In genomic region chr2:156665620-156666196, GRCm38 (mm10) we compare ENCODE assay signal across 20 mouse cellular contexts. TPM values are rescaled to one million over a fixed set of nuclear protein-coding genes. Genes with fewer than 3 reads are reported as not detected.
A peak's percentile ranks its signal among the peaks of the same experiment; 100 is the strongest.
DNase-seq lines count a peak whose midpoint lies in the region; ATAC-seq and TF ChIP-seq lines count a peak whose summit lies in the region.
"Had no signal": no experiment of that assay in that cellular context is flagged by ENCODE, and none has a peak within 500 bp of the region (broad histone marks: within the 10 kb centered on the region; RNA-seq: fewer than 3 reads in every experiment).

No protein-coding gene starts in this region.

- no peak for TF ChIP-seq POLR2A in brain, embryonic 14.5 days (IDR thresholded peaks at IDR 0.05; ENCODE audit: borderline replicate concordance, extremely low read depth, insufficient read depth, insufficient read length, poor library complexity, severe bottlenecking)

- WGBS in forebrain, embryonic 14.5 days: 30% methylated on average over 13 of the region's 13 CpGs
- WGBS in midbrain, embryonic 15.5 days: 63% methylated on average over 13 of the region's 13 CpGs

- no peaks in the 10 kb centered on the region for H3K9me3 ChIP-seq in forebrain, embryonic 14.5 days (replicated peaks; ENCODE audit: control insufficient read depth, low read length)
- H3K9me3 ChIP-seq in midbrain, embryonic 15.5 days: no peaks in the 10 kb centered on the region
- H3K9me3 ChIP-seq: embryonic facial prominence, embryonic 10.5 days; limb, embryonic 12.5 days; liver, embryonic 12.5 days had no signal

- TF ChIP-seq CTCF in brain, embryonic 14.5 days (IDR thresholded peaks at IDR 0.05; ENCODE audit: borderline replicate concordance, extremely low read depth, insufficient read depth, insufficient read length): no peak

- DNase-seq in layer of hippocampus, postnatal 14 days (ENCODE audit: low spot score in 2 of 2): peak; percentile 22 to 41
- DNase-seq in layer of hippocampus, postnatal 10 days (ENCODE audit: low spot score in 2 of 2): no peak
- DNase-seq in brain, embryonic 14.5 days (ENCODE audit: low read depth): peak; percentile 82
- DNase-seq in forebrain, embryonic 14.5 days (ENCODE audit: low spot score): peak; percentile 80
- no peak for DNase-seq in thymus, postnatal 4 days
- no peak for DNase-seq in thymus, postnatal 10 days (ENCODE audit: low spot score in 2 of 2)
- DNase-seq: adrenal gland, adult 2 months; cerebellum, adult 9-10 months; heart, postnatal 14 days; kidney, adult 8-10 months; kidney, postnatal 14 days; lung, postnatal 36 days; spleen, adult 18-20 months had no signal

- H3K36me3 ChIP-seq in forebrain, embryonic 14.5 days (ENCODE audit: control insufficient read depth, insufficient read depth, low read length): no peaks in the 10 kb centered on the region
- H3K36me3 ChIP-seq in midbrain, embryonic 15.5 days (replicated peaks): no peaks in the 10 kb centered on the region
- H3K36me3 ChIP-seq: embryonic facial prominence, embryonic 10.5 days; limb, embryonic 12.5 days; liver, embryonic 12.5 days had no signal

- peak overlapping the region; percentile 76 for H3K27ac ChIP-seq in forebrain, embryonic 14.5 days (ENCODE audit: low read depth, low read length)
- no peak overlapping the region for H3K27ac ChIP-seq in midbrain, embryonic 15.5 days
- H3K27ac ChIP-seq: embryonic facial prominence, embryonic 10.5 days; limb, embryonic 12.5 days; liver, embryonic 12.5 days had no signal

- peak overlapping the region; percentile 12; the same call in 1 of the 2 replicates for H3K4me2 ChIP-seq in forebrain, embryonic 14.5 days (ENCODE audit: low read length)
- no peak overlapping the region for H3K4me2 ChIP-seq in midbrain, embryonic 15.5 days
- H3K4me2 ChIP-seq: heart, embryonic 11.5 days; limb, embryonic 12.5 days; liver, embryonic 12.5 days; lung, embryonic 14.5 days had no signal

- H3K27me3 ChIP-seq in forebrain, embryonic 14.5 days (replicated peaks; ENCODE audit: control insufficient read depth, insufficient read depth, low read length): no peaks in the 10 kb centered on the region
- H3K27me3 ChIP-seq in midbrain, embryonic 15.5 days (replicated peaks): no peaks in the 10 kb centered on the region

- peaks cover 33% of the 10 kb centered on the region for H3K4me1 ChIP-seq in forebrain, embryonic 14.5 days (ENCODE audit: control insufficient read depth, insufficient read depth, low read length)
- H3K4me1 ChIP-seq in midbrain, embryonic 15.5 days: peaks cover 16% of the 10 kb centered on the region
- H3K4me1 ChIP-seq: limb, embryonic 12.5 days; liver, embryonic 12.5 days had no signal

- ATAC-seq in forebrain, embryonic 14.5 days: peak; percentile 88
- ATAC-seq in midbrain, embryonic 15.5 days (replicated peaks): peak; percentile 27; the same call in 1 of the 2 replicates
- ATAC-seq: liver, embryonic 12.5 days had no signal

- H3K4me3 ChIP-seq in forebrain, embryonic 14.5 days (ENCODE audit: low read depth, low read length): no peak overlapping the region
- H3K4me3 ChIP-seq in midbrain, embryonic 15.5 days: no peak overlapping the region
- H3K4me3 ChIP-seq: embryonic facial prominence, embryonic 10.5 days; limb, embryonic 12.5 days; liver, embryonic 12.5 days; myocyte had no signal

- no peak overlapping the region for H3K9ac ChIP-seq in forebrain, embryonic 14.5 days (ENCODE audit: low read length)
- no peak overlapping the region for H3K9ac ChIP-seq in midbrain, embryonic 15.5 days
- H3K9ac ChIP-seq: limb, embryonic 12.5 days; liver, embryonic 12.5 days; lung, embryonic 14.5 days had no signal

RNA-seq across cellular contexts. Expression of gene Dlgap4, which starts 52.2 kb away (rescaled TPM):
- total RNA-seq in layer of hippocampus, postnatal 14 days (2021): 100 to 1,000 TPM; 194 TPM
- 100 to 1,000 TPM; 220 to 257 TPM for total RNA-seq in layer of hippocampus, postnatal 10 days (2021)
- polyA plus RNA-seq in brain, embryonic 14.5 days (2012; rRNA removed): 344 and 397 TPM in 2 replicates
- polyA plus RNA-seq in forebrain, embryonic 14.5 days (2014; fragmentation: Nextera tagmentation; extraction: Ambion mirVana): 307 and 334 TPM in 2 replicates
- 272 and 277 TPM in 2 replicates for polyA plus RNA-seq in midbrain, embryonic 15.5 days (2015; fragmentation: Nextera tagmentation; extraction: Ambion mirVana)

Comparison
In these comparisons a context has a peak if more than half of its experiments do, and no peak if none do; other contexts are left out.
1. DNase-seq: peak in layer of hippocampus, postnatal 14 days (2 of 2), brain, embryonic 14.5 days (single experiment) and forebrain, embryonic 14.5 days (single experiment); none in layer of hippocampus, postnatal 10 days (0 of 2), thymus, postnatal 4 days (single experiment) and thymus, postnatal 10 days (0 of 2).